7 mouse cellular contexts compared by ENCODE assay signal in genomic region chr7:112158942-112159341, GRCm38 (mm10). TPM values are rescaled to one million over a fixed set of nuclear protein-coding genes. Genes with fewer than 3 reads are reported as not detected.
DNase-seq lines count a peak whose midpoint lies in the region; ATAC-seq and TF ChIP-seq lines count a peak whose summit lies in the region.

Gene Dkk3, minus strand, starts transcription at chr7:112159057.

- peaks cover 2% of the 10 kb centered on the region for H3K27me3 ChIP-seq in CH12.LX (replicated peaks)
- peaks cover 50% of the 10 kb centered on the region for H3K27me3 ChIP-seq in forebrain, embryonic 10.5 days (ENCODE audit: poor library complexity, severe bottlenecking)
- H3K27me3 ChIP-seq in hindbrain, embryonic 12.5 days: peaks cover 24% of the 10 kb centered on the region
- peaks cover 19% of the 10 kb centered on the region for H3K27me3 ChIP-seq in midbrain, embryonic 15.5 days (replicated peaks)

- WGBS in forebrain, embryonic 10.5 days: 3% methylated on average over 21 of the region's 21 CpGs
- 2% methylated on average over 21 of the region's 21 CpGs for WGBS in hindbrain, embryonic 12.5 days
- WGBS in midbrain, embryonic 15.5 days: 4% methylated on average over 21 of the region's 21 CpGs

- peak within 1 kb of the TSS; percentile 78 for H3K4me2 ChIP-seq in CH12.LX (ENCODE audit: insufficient read depth, low read depth, poor library complexity, severe bottlenecking)
- peak within 1 kb of the TSS; percentile 68 for H3K4me2 ChIP-seq in hindbrain, embryonic 12.5 days (replicated peaks)
- H3K4me2 ChIP-seq in midbrain, embryonic 15.5 days: peak within 1 kb of the TSS; percentile 57

- no peaks in the 10 kb centered on the region for H3K79me2 ChIP-seq in CH12.LX (replicated peaks; ENCODE audit: control insufficient read depth, extremely low read depth, insufficient read depth, poor library complexity, severe bottlenecking)

- no peaks in the 10 kb centered on the region for H3K9me3 ChIP-seq in CH12.LX (replicated peaks; ENCODE audit: low read length)
- no peaks in the 10 kb centered on the region for H3K9me3 ChIP-seq in forebrain, embryonic 10.5 days
- no peaks in the 10 kb centered on the region for H3K9me3 ChIP-seq in hindbrain, embryonic 12.5 days (replicated peaks)
- no peaks in the 10 kb centered on the region for H3K9me3 ChIP-seq in midbrain, embryonic 15.5 days

- no peak for TF ChIP-seq EP300 in CH12.LX (IDR thresholded peaks at IDR 0.05; ENCODE audit: low read length)

- peaks cover 8 to 37% of the 10 kb centered on the region in 2 experiments for H3K4me1 ChIP-seq in CH12.LX (ENCODE audit: control insufficient read depth in 1 of 2, insufficient read depth in 2 of 2)
- H3K4me1 ChIP-seq in forebrain, embryonic 10.5 days: peaks cover 55% of the 10 kb centered on the region
- peaks cover 20% of the 10 kb centered on the region for H3K4me1 ChIP-seq in hindbrain, embryonic 12.5 days
- peaks cover 13% of the 10 kb centered on the region for H3K4me1 ChIP-seq in midbrain, embryonic 15.5 days

- H3K36me3 ChIP-seq in CH12.LX (replicated peaks in 1 of 2; ENCODE audit: control insufficient read depth in 1 of 2, insufficient read depth in 1 of 2, low read length in 1 of 2): no peaks in the 10 kb centered on the region
- H3K36me3 ChIP-seq in forebrain, embryonic 10.5 days (replicated peaks): no peaks in the 10 kb centered on the region
- H3K36me3 ChIP-seq in hindbrain, embryonic 12.5 days: no peaks in the 10 kb centered on the region
- no peaks in the 10 kb centered on the region for H3K36me3 ChIP-seq in midbrain, embryonic 15.5 days (replicated peaks)

- TF ChIP-seq RAD21 in CH12.LX (IDR thresholded peaks at IDR 0.05; ENCODE audit: low read depth, low read length): no peak

- H3K4me3 ChIP-seq in CH12.LX (replicated peaks in 1 of 3; ENCODE audit: low read depth in 2 of 3, low read length in 2 of 3, poor library complexity in 1 of 3): peak within 1 kb of the TSS in 2 of 3 experiments; percentile 34 to 46
- H3K4me3 ChIP-seq in forebrain, embryonic 10.5 days: peak within 1 kb of the TSS; percentile 61
- peak within 1 kb of the TSS; percentile 48 for H3K4me3 ChIP-seq in hindbrain, embryonic 12.5 days
- peak within 1 kb of the TSS; percentile 41 for H3K4me3 ChIP-seq in midbrain, embryonic 15.5 days

- H3K27ac ChIP-seq in CH12.LX (ENCODE audit: insufficient read depth, low read depth): no peak within 1 kb of the TSS
- H3K27ac ChIP-seq in forebrain, embryonic 10.5 days: peak within 1 kb of the TSS; percentile 84
- H3K27ac ChIP-seq in hindbrain, embryonic 12.5 days: no peak within 1 kb of the TSS
- H3K27ac ChIP-seq in midbrain, embryonic 15.5 days: no peak within 1 kb of the TSS

- TF ChIP-seq POLR2A in CH12.LX (IDR thresholded peaks at IDR 0.05; ENCODE audit: low read depth, low read length): no peak

- TF ChIP-seq CTCF in CH12.LX (conservative IDR thresholded peaks at IDR 0.05 in 1 of 2, IDR thresholded peaks at IDR 0.05 in 1 of 2; ENCODE audit: low read depth in 2 of 2, low read length in 2 of 2): no peak

- no peak for DNase-seq in CH12.LX (ENCODE audit: extremely low read depth)
- peak; percentile 72 for DNase-seq in MN1 (ENCODE audit: low spot score)
- DNase-seq in forebrain, embryonic 10.5 days (ENCODE audit: extremely low spot score, low spot score): peak; percentile 59
- DNase-seq in left cerebral cortex, postnatal 36 days (ENCODE audit: low spot score in 2 of 2): peak; percentile 47 to 75
- no peak for DNase-seq in thymus, postnatal 25 days

- in situ Hi-C loops in CH12.LX (cut with MboI; ENCODE audit: low pct_ligation_motif_present, low pct_unique_long_range_greater_than_20kb, low sequenced_read_pairs): no loop called here

- H3K9ac ChIP-seq in CH12.LX (ENCODE audit: insufficient read depth, low read depth): no peak within 1 kb of the TSS
- H3K9ac ChIP-seq in hindbrain, embryonic 12.5 days: peak within 1 kb of the TSS; percentile 67
- H3K9ac ChIP-seq in midbrain, embryonic 15.5 days: 0 out of 2 replicates have a peak within 1 kb of the TSS, but pooled peaks have one; percentile 26

- peak; percentile 70 for ATAC-seq in hindbrain, embryonic 12.5 days (ENCODE audit: low FRiP score)
- ATAC-seq in midbrain, embryonic 15.5 days (replicated peaks): peak; percentile 49; the same call in 1 of the 2 replicates

- dilution Hi-C loops in CH12.LX (cut with MboI; ENCODE audit: extremely low pct_ligation_motif_present, extremely low pct_unique_long_range_greater_than_20kb, low sequenced_read_pairs): no loop called here

- intact Hi-C loops in left cerebral cortex, postnatal 36 days (cut with DNase I): no loop called here

TF ChIP-seq in CH12.LX, 34 proteins besides CTCF, POLR2A, EP300 and RAD21:
- TF ChIP-seq IRF4 (IDR thresholded peaks at IDR 0.05; ENCODE audit: low read depth, low read length): no peak
- TF ChIP-seq MYC (IDR thresholded peaks at IDR 0.05; ENCODE audit: low read depth, low read length): no peak
- TF ChIP-seq JUN (IDR thresholded peaks at IDR 0.05; ENCODE audit: insufficient read depth, low read depth, low read length): no peak
- TF ChIP-seq HCFC1 (IDR thresholded peaks at IDR 0.05; ENCODE audit: low read depth, low read length): no peak
- no peak for TF ChIP-seq SMC3 (IDR thresholded peaks at IDR 0.05; ENCODE audit: low read depth, low read length)
- TF ChIP-seq MAFK (IDR thresholded peaks at IDR 0.05; ENCODE audit: insufficient replicate concordance, low read length): no peak

RNA-seq across cellular contexts. Expression of gene Dkk3, which starts in this region (rescaled TPM):
- 0.38 and 0.59 TPM in 2 replicates for total RNA-seq in CH12.LX (2012; rRNA removed)
- total RNA-seq in CH12.LX (2014; rRNA removed): 0.55 and 0.62 TPM in 2 replicates
- 0.48 and 0.54 TPM in 2 replicates for polyA plus RNA-seq in CH12.LX (2012; ENCODE audit: insufficient read length, low read depth)
- 14.3 and 15.0 TPM in 2 replicates for polyA plus RNA-seq in forebrain, embryonic 10.5 days (2016; fragmentation: Nextera tagmentation; extraction: Ambion mirVana)
- polyA plus RNA-seq in hindbrain, embryonic 12.5 days (2016; fragmentation: Nextera tagmentation; extraction: Ambion mirVana): 25.3 and 30.2 TPM in 2 replicates
- total RNA-seq in left cerebral cortex, postnatal 36 days (2021): 100 to 1,000 TPM; 136 to 236 TPM
- polyA plus RNA-seq in midbrain, embryonic 15.5 days (2015; fragmentation: Nextera tagmentation; extraction: Ambion mirVana): 25.0 and 25.6 TPM in 2 replicates

Comparison
In these comparisons a context has a peak if more than half of its experiments do, and no peak if none do; other contexts are left out.
1. RNA of gene Dkk3 (total RNA-seq): 136 to 236 TPM in left cerebral cortex, postnatal 36 days; 0.38 to 0.62 TPM in CH12.LX; every median in the first group is over 10 times any median in the second.
2. DNase-seq: peak in MN1 (single experiment), forebrain, embryonic 10.5 days (single experiment) and left cerebral cortex, postnatal 36 days (2 of 2); none in CH12.LX (single experiment) and thymus, postnatal 25 days (single experiment).
3. Peak in every context shown above with its lines, with median percentiles within 50 percentile points of each other: H3K4me2 ChIP-seq and H3K4me3 ChIP-seq.